11 mouse cellular contexts compared by ENCODE assay signal in genomic region chr1:127262170-127262837, GRCm38 (mm10). TPM values are rescaled to one million over a fixed set of nuclear protein-coding genes. Genes with fewer than 3 reads are reported as not detected.
DNase-seq lines count a peak whose midpoint lies in the region; ATAC-seq and TF ChIP-seq lines count a peak whose summit lies in the region.
"Had no signal": no experiment of that assay in that cellular context is flagged by ENCODE, and none has a peak within 500 bp of the region (broad histone marks: within the 10 kb centered on the region; RNA-seq: fewer than 3 reads in every experiment).

No protein-coding gene starts in this region.

- H3K4me1 ChIP-seq in heart, adult 2 months (ENCODE audit: control insufficient read depth, insufficient read depth, low read length), result no peaks in the 10 kb centered on the region; the same call in 1 of the 2 replicates
- H3K4me1 ChIP-seq in heart, embryonic 11.5 days (ENCODE audit: control insufficient read depth, insufficient read depth, low read length), result peaks cover 19% of the 10 kb centered on the region
- peaks cover 3% of the 10 kb centered on the region for H3K4me1 ChIP-seq in hindbrain, embryonic 16.5 days (ENCODE audit: control insufficient read depth, insufficient read depth, low read depth, low read length)
- peaks cover 34% of the 10 kb centered on the region for H3K4me1 ChIP-seq in midbrain, embryonic 10.5 days
- H3K4me1 ChIP-seq in liver, embryonic 11.5 days (replicated peaks; ENCODE audit: control insufficient read depth, insufficient read depth, low read length), result no peaks in the 10 kb centered on the region

- ATAC-seq in heart, embryonic 11.5 days (replicated peaks; ENCODE audit: insufficient number of reproducible peaks, low FRiP score, low TSS enrichment), result no peak
- ATAC-seq in hindbrain, embryonic 16.5 days, result peak; percentile 48; the same call in 1 of the 2 replicates
- ATAC-seq in liver, embryonic 11.5 days (replicated peaks; ENCODE audit: low FRiP score), result no peak
- ATAC-seq: CD4-positive, CD25-positive, alpha-beta regulatory T cell, adult 4 months had no signal

- intact Hi-C loops in heart, adult 2 months (cut with DNase I), result no loop called here

- H3K9ac ChIP-seq in heart, adult 2 months (ENCODE audit: low read depth, low read length), result no peak overlapping the region
- H3K9ac ChIP-seq in heart, embryonic 11.5 days (ENCODE audit: low read depth, low read length), result no peak overlapping the region
- H3K9ac ChIP-seq in hindbrain, embryonic 16.5 days (ENCODE audit: low read depth, low read length), result no peak overlapping the region
- H3K9ac ChIP-seq in liver, embryonic 11.5 days (ENCODE audit: low read depth, low read length), result no peak overlapping the region

- 0 out of 2 replicates have a peak, but pooled peaks cover 1% of the 10 kb centered on the region for H3K79me2 ChIP-seq in heart, adult 2 months (replicated peaks; ENCODE audit: control insufficient read depth, insufficient read depth, low read length)

- no peak for DNase-seq in heart, adult 2 months
- peak; percentile 50 for DNase-seq in brain, adult 2 months (ENCODE audit: low read depth, low spot score)
- peak; percentile 19 for DNase-seq in midbrain, embryonic 10.5 days (ENCODE audit: low spot score)
- no peak for DNase-seq in liver, embryonic 11.5 days (ENCODE audit: low spot score)
- DNase-seq in lung, postnatal 14 days, result no peak
- DNase-seq in adrenal gland, adult 18-20 months (ENCODE audit: low spot score in 2 of 2), result no peak
- DNase-seq: heart, postnatal 4 days; thymus, postnatal 4 days had no signal

- no peak overlapping the region for H3K4me2 ChIP-seq in heart, embryonic 11.5 days
- H3K4me2 ChIP-seq in hindbrain, embryonic 16.5 days (ENCODE audit: low read length), result no peak overlapping the region
- no peak overlapping the region for H3K4me2 ChIP-seq in liver, embryonic 11.5 days

- no peak overlapping the region for H3K4me3 ChIP-seq in heart, adult 2 months
- H3K4me3 ChIP-seq in heart, embryonic 11.5 days (ENCODE audit: low read depth, low read length), result no peak overlapping the region
- H3K4me3 ChIP-seq in hindbrain, embryonic 16.5 days (ENCODE audit: low read length), result no peak overlapping the region
- no peak overlapping the region for H3K4me3 ChIP-seq in midbrain, embryonic 10.5 days
- H3K4me3 ChIP-seq in liver, embryonic 11.5 days (ENCODE audit: low read depth, low read length), result no peak overlapping the region

- WGBS in heart, adult 2 months, result 52% methylated on average over 13 of the region's 13 CpGs
- 55% methylated on average over 13 of the region's 13 CpGs for WGBS in heart, embryonic 11.5 days (ENCODE audit: insufficient replicate concordance)
- WGBS in hindbrain, embryonic 16.5 days, result 65% methylated on average over 13 of the region's 13 CpGs
- 87% methylated on average over 13 of the region's 13 CpGs for WGBS in midbrain, embryonic 10.5 days
- 87% methylated on average over 13 of the region's 13 CpGs for WGBS in liver, embryonic 11.5 days

- H3K27ac ChIP-seq in heart, adult 2 months, result no peak overlapping the region
- no peak overlapping the region for H3K27ac ChIP-seq in heart, embryonic 11.5 days (ENCODE audit: low read depth, low read length)
- H3K27ac ChIP-seq in hindbrain, embryonic 16.5 days (ENCODE audit: low read depth, low read length), result no peak overlapping the region
- peak overlapping the region; percentile 69; the same call in 1 of the 2 replicates for H3K27ac ChIP-seq in midbrain, embryonic 10.5 days (replicated peaks)
- no peak overlapping the region for H3K27ac ChIP-seq in liver, embryonic 11.5 days (ENCODE audit: low read depth, low read length)

- TF ChIP-seq CTCF in heart, adult 2 months (IDR thresholded peaks at IDR 0.05), result peak; percentile 32

- TF ChIP-seq POLR2A in heart, adult 2 months (IDR thresholded peaks at IDR 0.05; ENCODE audit: insufficient read depth, low read depth, low read length), result no peak

- H3K9me3 ChIP-seq in heart, embryonic 11.5 days (replicated peaks; ENCODE audit: control insufficient read depth, low read length), result no peaks in the 10 kb centered on the region
- H3K9me3 ChIP-seq in hindbrain, embryonic 16.5 days (ENCODE audit: control insufficient read depth, low read length), result no peaks in the 10 kb centered on the region
- H3K9me3 ChIP-seq in midbrain, embryonic 10.5 days (replicated peaks), result no peaks in the 10 kb centered on the region
- H3K9me3 ChIP-seq in liver, embryonic 11.5 days (ENCODE audit: control insufficient read depth, low read length), result no peaks in the 10 kb centered on the region

- no peaks in the 10 kb centered on the region for H3K27me3 ChIP-seq in heart, adult 2 months (ENCODE audit: control insufficient read depth, insufficient read depth, low read length)
- H3K27me3 ChIP-seq in heart, embryonic 11.5 days (ENCODE audit: control insufficient read depth, insufficient read depth, low read length), result no peaks in the 10 kb centered on the region
- H3K27me3 ChIP-seq in hindbrain, embryonic 16.5 days (replicated peaks; ENCODE audit: control insufficient read depth, insufficient read depth, low read length), result no peaks in the 10 kb centered on the region
- no peaks in the 10 kb centered on the region for H3K27me3 ChIP-seq in midbrain, embryonic 10.5 days (ENCODE audit: low read depth, poor library complexity, severe bottlenecking)
- no peaks in the 10 kb centered on the region for H3K27me3 ChIP-seq in liver, embryonic 11.5 days (replicated peaks; ENCODE audit: control insufficient read depth, insufficient read depth, low read length)

- H3K36me3 ChIP-seq in heart, adult 2 months (ENCODE audit: control insufficient read depth, insufficient read depth, low read length), result no peaks in the 10 kb centered on the region
- H3K36me3 ChIP-seq in heart, embryonic 11.5 days (ENCODE audit: control insufficient read depth, insufficient read depth, low read length), result no peaks in the 10 kb centered on the region
- H3K36me3 ChIP-seq in hindbrain, embryonic 16.5 days (ENCODE audit: control insufficient read depth, insufficient read depth, low read length), result no peaks in the 10 kb centered on the region
- H3K36me3 ChIP-seq in midbrain, embryonic 10.5 days, result no peaks in the 10 kb centered on the region
- no peaks in the 10 kb centered on the region for H3K36me3 ChIP-seq in liver, embryonic 11.5 days (ENCODE audit: control insufficient read depth, insufficient read depth, low read length)

- no peak for TF ChIP-seq EP300 in heart, adult 2 months (IDR thresholded peaks at IDR 0.05; ENCODE audit: insufficient read depth, low read depth, low read length)

RNA-seq across cellular contexts. Expression of gene Mgat5, which starts 57.5 kb away (rescaled TPM):
- total RNA-seq in heart, adult 2 months (2021), result 10 to 100 TPM; 13.6 to 16.7 TPM
- 5.6 and 8.4 TPM in 2 replicates for polyA plus RNA-seq in heart, adult 2 months (2012; rRNA removed)
- 4.2 and 4.9 TPM in 2 replicates for polyA plus RNA-seq in heart, embryonic 11.5 days (2014; fragmentation: Nextera tagmentation; extraction: Ambion mirVana)
- 13.1 and 13.3 TPM in 2 replicates for polyA plus RNA-seq in hindbrain, embryonic 16.5 days (2015; fragmentation: Nextera tagmentation; extraction: Ambion mirVana)
- 4.0 and 6.1 TPM in 2 replicates for polyA plus RNA-seq in midbrain, embryonic 10.5 days (2016; fragmentation: Nextera tagmentation; extraction: Ambion mirVana)
- polyA plus RNA-seq in liver, embryonic 11.5 days (2014; fragmentation: Nextera tagmentation; extraction: Ambion mirVana), result 1.8 and 2.3 TPM in 2 replicates
- 10 to 100 TPM; 11.8 to 13.5 TPM for total RNA-seq in adrenal gland, adult 18-20 months (2021)

Comparison
In these comparisons a context has a peak if more than half of its experiments do, and no peak if none do; other contexts are left out.
1. DNase-seq: peak in brain, adult 2 months (single experiment) and midbrain, embryonic 10.5 days (single experiment); none in heart, adult 2 months (0 of 2), liver, embryonic 11.5 days (single experiment), lung, postnatal 14 days (single experiment) and adrenal gland, adult 18-20 months (0 of 2).